Mouse (Mus musculus): ENCODE data around the gene Lamtor2. TPM values are rescaled to one million over a fixed set of nuclear protein-coding genes. Genes with fewer than 3 reads are reported as not detected.

Gene Lamtor2
- polyA plus RNA-seq, 1 experiment from 2014 or later = 93.9 TPM

DNA sequence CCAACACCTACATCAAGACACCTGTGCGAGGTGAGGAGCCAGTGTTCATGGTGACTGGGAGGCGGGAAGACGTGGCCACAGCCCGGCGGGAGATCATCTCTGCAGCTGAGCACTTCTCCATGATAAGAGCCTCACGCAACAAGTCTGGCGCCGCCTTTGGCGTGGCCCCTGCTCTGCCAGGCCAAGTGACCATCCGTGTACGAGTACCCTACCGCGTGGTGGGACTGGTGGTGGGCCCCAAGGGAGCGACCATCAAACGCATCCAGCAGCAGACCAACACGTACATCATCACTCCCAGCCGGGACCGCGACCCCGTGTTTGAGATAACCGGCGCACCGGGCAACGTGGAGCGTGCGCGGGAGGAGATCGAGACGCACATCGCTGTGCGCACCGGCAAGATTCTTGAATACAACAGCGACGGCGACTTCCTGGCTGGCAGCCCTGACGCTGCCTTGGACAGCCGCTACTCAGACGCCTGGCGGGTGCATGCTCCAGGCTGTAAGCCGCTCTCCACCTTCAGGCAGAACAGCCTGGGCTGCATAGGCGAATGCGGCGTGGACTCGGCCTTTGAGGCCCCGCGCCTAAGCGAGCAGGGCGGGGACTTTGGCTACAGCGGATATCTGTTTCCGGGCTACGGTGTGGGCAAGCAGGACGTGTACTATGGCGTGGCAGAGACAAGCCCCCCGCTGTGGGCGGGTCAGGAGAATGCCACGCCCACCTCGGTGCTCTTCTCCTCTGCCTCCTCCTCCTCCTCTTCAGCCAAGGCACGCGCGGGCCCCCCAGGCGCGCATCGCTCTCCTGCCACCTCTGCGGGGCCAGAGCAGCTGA lies 16.6 kb downstream of the Lamtor2 start:
- H3K4me1 ChIP-seq (ENCODE audit: insufficient read depth) = peaks cover 26% of the 10 kb centered on the region
- ATAC-seq (ENCODE audit: insufficient read depth) (peak; percentile 47), DNase-seq (peak; percentile 91)
- WGBS = 3% methylated on average over 63 of the region's 64 CpGs
- no peaks in the 10 kb centered on the region for H3K9me3 ChIP-seq (ENCODE audit: low read depth, low read length)
- H3K36me3 ChIP-seq (ENCODE audit: insufficient read depth) = peaks cover 57% of the 10 kb centered on the region
- H3K4me3 ChIP-seq (ENCODE audit: low read depth, low read length) = peak overlapping the region; percentile 90
- H3K4me2 ChIP-seq = peak overlapping the region; percentile 86
- no peak; the same call in 1 of the 2 replicates for TF ChIP-seq CTCF (IDR thresholded peaks at IDR 0.05; ENCODE audit: low read depth)
- peak overlapping the region; percentile 99 for H3K9ac ChIP-seq
- no peaks in the 10 kb centered on the region for H3K27me3 ChIP-seq (ENCODE audit: insufficient read depth, low read length)
- H3K27ac ChIP-seq (ENCODE audit: low read depth) = peak overlapping the region; percentile 69

DNA sequence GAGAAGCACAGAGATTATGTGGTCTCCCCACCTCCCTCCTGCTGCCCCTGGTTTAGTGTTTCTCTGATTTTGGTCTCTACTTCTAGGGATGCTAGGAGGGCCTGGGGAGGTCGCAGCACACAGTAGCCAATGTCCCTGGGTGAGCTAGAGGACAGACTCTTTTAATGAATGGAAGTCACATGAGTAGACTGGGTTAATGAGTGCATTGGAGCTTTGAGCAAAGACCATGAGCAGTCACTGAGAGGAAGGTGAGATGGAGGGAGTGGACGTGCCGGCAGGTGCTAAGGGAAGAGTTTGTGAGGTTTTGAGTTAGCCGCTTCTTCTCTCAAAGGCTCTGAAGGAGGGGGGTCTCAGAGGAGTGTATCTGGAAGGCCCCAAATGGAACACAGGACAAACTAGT lies 17.3 kb downstream of the Lamtor2 start:
- WGBS = 43% methylated on average over 4 of the region's 4 CpGs
- peak overlapping the region; percentile 99 for H3K9ac ChIP-seq
- H3K4me2 ChIP-seq = peak overlapping the region; percentile 86
- no peaks in the 10 kb centered on the region for H3K27me3 ChIP-seq (ENCODE audit: insufficient read depth, low read length)
- H3K9me3 ChIP-seq (ENCODE audit: low read depth, low read length) = no peaks in the 10 kb centered on the region
- DNase-seq = no peak
- H3K4me1 ChIP-seq (ENCODE audit: insufficient read depth) = peaks cover 26% of the 10 kb centered on the region
- ATAC-seq (ENCODE audit: insufficient read depth) = no peak
- TF ChIP-seq CTCF (IDR thresholded peaks at IDR 0.05; ENCODE audit: low read depth) = no peak
- H3K36me3 ChIP-seq (ENCODE audit: insufficient read depth) = peaks cover 51% of the 10 kb centered on the region
- peak overlapping the region; percentile 90 for H3K4me3 ChIP-seq (ENCODE audit: low read depth, low read length)
- H3K27ac ChIP-seq (ENCODE audit: low read depth) = peak overlapping the region; percentile 69; the same call in 1 of the 2 replicates

DNA sequence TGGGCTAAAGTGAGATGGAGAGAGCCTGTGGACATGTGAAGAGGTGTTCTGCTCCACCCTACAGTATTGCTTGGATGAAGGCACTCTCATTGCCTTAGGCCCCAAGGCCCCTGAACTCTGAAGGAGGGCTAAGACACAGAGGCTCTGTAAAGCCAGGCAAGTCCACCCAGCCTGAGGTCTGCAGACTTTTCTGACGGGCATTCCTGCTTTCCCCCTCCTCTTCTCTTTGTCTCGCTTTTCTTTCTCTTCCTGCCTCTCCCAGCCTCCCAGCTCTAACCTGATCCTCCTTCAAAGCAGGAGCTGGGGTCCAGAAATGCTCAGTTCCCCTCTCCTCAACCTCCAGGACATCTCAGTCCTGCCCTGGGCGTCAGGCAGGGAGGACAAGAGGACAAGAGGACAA lies 17.9 kb downstream of the Lamtor2 start:
- ATAC-seq (ENCODE audit: insufficient read depth) = no peak
- H3K4me3 ChIP-seq (ENCODE audit: low read depth, low read length) = peak overlapping the region; percentile 90
- 16% methylated on average over 3 of the region's 3 CpGs for WGBS
- no peak for TF ChIP-seq CTCF (IDR thresholded peaks at IDR 0.05; ENCODE audit: low read depth)
- H3K4me1 ChIP-seq (ENCODE audit: insufficient read depth) = peaks cover 28% of the 10 kb centered on the region
- peak overlapping the region; percentile 16; the same call in 1 of the 2 replicates for H3K27ac ChIP-seq (ENCODE audit: low read depth)
- H3K36me3 ChIP-seq (ENCODE audit: insufficient read depth) = peaks cover 45% of the 10 kb centered on the region
- no peaks in the 10 kb centered on the region for H3K27me3 ChIP-seq (ENCODE audit: insufficient read depth, low read length)
- H3K4me2 ChIP-seq = peak overlapping the region; percentile 86
- DNase-seq = no peak
- H3K9ac ChIP-seq = peak overlapping the region; percentile 99
- no peaks in the 10 kb centered on the region for H3K9me3 ChIP-seq (ENCODE audit: low read depth, low read length)

DNA sequence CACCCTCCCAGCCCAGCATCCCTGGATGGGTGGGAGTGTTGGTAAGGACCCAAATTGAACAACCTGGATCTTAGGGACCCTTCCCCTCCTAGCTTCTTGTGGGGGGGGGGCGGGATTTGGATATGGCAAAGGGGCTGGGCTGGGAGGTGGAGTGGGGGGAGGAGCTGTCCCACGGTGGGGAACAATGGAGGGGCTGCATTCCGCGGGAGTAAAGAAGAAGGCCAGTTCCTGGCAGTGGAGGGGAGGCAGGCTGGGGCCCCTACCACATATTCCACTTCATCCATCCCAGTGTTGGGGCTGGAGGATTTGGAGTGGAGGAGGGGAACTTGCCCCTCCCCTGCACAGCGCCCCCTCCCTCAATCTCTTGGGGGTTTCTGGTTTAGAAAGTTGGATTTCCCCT lies 19.2 kb downstream of the Lamtor2 start:
- no peaks in the 10 kb centered on the region for H3K27me3 ChIP-seq (ENCODE audit: insufficient read depth, low read length)
- H3K36me3 ChIP-seq (ENCODE audit: insufficient read depth) = peaks cover 36% of the 10 kb centered on the region
- no peak for DNase-seq
- H3K27ac ChIP-seq (ENCODE audit: low read depth) = peak overlapping the region; percentile 98
- H3K9ac ChIP-seq = peak overlapping the region; percentile 99
- 4% methylated on average over 5 of the region's 5 CpGs for WGBS
- no peaks in the 10 kb centered on the region for H3K9me3 ChIP-seq (ENCODE audit: low read depth, low read length)
- H3K4me2 ChIP-seq = peak overlapping the region; percentile 86
- peaks cover 35% of the 10 kb centered on the region for H3K4me1 ChIP-seq (ENCODE audit: insufficient read depth)
- TF ChIP-seq CTCF (IDR thresholded peaks at IDR 0.05; ENCODE audit: low read depth) = no peak
- H3K4me3 ChIP-seq (ENCODE audit: low read depth, low read length) = peak overlapping the region; percentile 90
- ATAC-seq (ENCODE audit: insufficient read depth) = no peak

DNA sequence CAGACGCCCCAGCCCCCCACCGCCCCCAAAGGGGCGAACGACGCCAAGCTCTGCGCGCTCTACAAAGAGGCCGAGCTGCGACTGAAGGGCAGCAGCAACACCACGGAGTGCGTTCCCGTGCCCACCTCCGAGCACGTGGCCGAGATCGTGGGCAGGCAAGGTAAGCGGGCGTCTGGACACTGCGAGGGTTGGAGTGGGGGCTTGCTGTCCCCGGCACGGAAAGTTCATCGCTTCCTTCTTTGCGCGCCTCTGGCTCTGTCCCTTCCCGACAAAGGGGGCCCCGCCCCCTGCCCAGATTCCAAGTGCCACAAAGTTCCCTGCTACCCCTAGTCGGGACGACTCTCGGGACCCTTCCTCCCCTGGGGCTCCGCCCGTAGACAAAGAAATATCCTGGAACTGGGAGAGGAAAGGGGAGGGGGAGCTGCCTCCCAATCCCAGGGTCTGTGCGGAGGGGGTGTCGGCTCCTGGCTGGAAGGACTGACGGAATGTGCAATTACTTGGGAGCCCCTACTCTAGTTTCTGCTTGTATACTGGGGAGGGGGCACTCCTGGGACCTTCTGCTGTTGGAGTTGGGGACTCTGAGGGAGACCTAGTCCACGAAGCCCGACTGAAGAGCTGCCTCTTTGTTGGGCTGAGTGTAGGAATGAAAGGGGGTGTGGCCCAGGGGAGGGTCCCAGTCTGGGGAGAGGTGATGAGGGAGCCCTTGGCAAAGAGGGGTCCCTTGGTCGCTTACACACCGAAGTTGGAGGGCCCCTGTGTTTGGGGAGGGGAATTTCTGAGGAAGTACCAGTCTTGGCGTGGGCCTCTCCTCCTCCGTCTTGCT lies 20.0 kb downstream of the Lamtor2 start:
- Histone ChIP-seq H3K4me1 (ENCODE audit: insufficient read depth) (peaks cover 35% of the 10 kb centered on the region), H3K4me3 (ENCODE audit: low read depth, low read length) (peak overlapping the region; percentile 90), H3K27me3 (ENCODE audit: insufficient read depth, low read length) (no peaks in the 10 kb centered on the region), H3K9me3 (ENCODE audit: low read depth, low read length) (no peaks in the 10 kb centered on the region), H3K4me2 (peak overlapping the region; percentile 86), H3K9ac (peak overlapping the region; percentile 99), H3K36me3 (ENCODE audit: insufficient read depth) (peaks cover 28% of the 10 kb centered on the region), H3K27ac (ENCODE audit: low read depth) (peak overlapping the region; percentile 98)
- peak; percentile 77 for DNase-seq
- peak; percentile 32 for ATAC-seq (ENCODE audit: insufficient read depth)
- no peak for TF ChIP-seq CTCF (IDR thresholded peaks at IDR 0.05; ENCODE audit: low read depth)
- WGBS = 0% methylated on average over 40 of the region's 40 CpGs

DNA sequence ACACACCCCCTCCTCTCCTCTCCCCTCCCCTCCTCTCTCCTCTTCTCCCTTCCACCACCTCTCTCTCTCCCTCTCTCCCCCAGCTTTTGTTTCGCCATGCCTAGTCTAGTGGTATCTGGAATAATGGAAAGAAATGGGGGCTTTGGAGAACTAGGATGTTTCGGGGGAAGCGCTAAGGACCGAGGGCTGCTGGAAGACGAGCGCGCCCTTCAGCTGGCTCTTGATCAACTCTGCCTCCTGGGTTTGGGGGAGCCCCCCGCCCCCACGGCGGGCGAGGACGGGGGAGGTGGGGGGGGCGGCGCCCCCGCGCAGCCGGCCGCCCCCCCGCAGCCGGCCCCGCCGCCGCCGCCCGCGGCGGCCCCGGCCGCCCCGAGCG lies 20.6 kb downstream of the Lamtor2 start, which contains the start of gene Mex3a:
Mex3a (plus strand) TSS at position 97 of the 376 bp plus-strand sequence.
- under 1% methylated on average over 12 of the region's 31 CpGs for WGBS
- H3K4me1 ChIP-seq (ENCODE audit: insufficient read depth) = peaks cover 35% of the 10 kb centered on the region
- DNase-seq = peak; percentile 53
- H3K9ac ChIP-seq = peak within 1 kb of the TSS; percentile 99
- H3K4me3 ChIP-seq (ENCODE audit: low read depth, low read length) = peak within 1 kb of the TSS; percentile 90
- peak; percentile 3 for ATAC-seq (ENCODE audit: insufficient read depth)
- H3K27ac ChIP-seq (ENCODE audit: low read depth) = peak within 1 kb of the TSS; percentile 98
- peak within 1 kb of the TSS; percentile 86 for H3K4me2 ChIP-seq
- no peaks in the 10 kb centered on the region for H3K9me3 ChIP-seq (ENCODE audit: low read depth, low read length)
- no peaks in the 10 kb centered on the region for H3K27me3 ChIP-seq (ENCODE audit: insufficient read depth, low read length)
- H3K36me3 ChIP-seq (ENCODE audit: insufficient read depth) = peaks cover 22% of the 10 kb centered on the region
- no peak for TF ChIP-seq CTCF (IDR thresholded peaks at IDR 0.05; ENCODE audit: low read depth)
